ENCODE assay signal across 8 mouse cellular contexts in genomic region chr5:134455914-134456423, GRCm38 (mm10). TPM values are rescaled to one million over a fixed set of nuclear protein-coding genes. Genes with fewer than 3 reads are reported as not detected.
DNase-seq lines count a peak whose midpoint lies in the region; ATAC-seq lines count a peak whose summit lies in the region.

No protein-coding gene starts in this region.

- H3K27me3 ChIP-seq in heart, embryonic 14.5 days (ENCODE audit: control insufficient read depth, insufficient read depth, low read length), result no peaks in the 10 kb centered on the region
- H3K27me3 ChIP-seq in kidney, embryonic 16.5 days (ENCODE audit: insufficient read depth, low read length), result no peaks in the 10 kb centered on the region

- H3K36me3 ChIP-seq in heart, embryonic 14.5 days (ENCODE audit: control insufficient read depth, insufficient read depth, low read length), result peaks cover 10% of the 10 kb centered on the region; the same call in 1 of the 2 replicates
- H3K36me3 ChIP-seq in kidney, embryonic 16.5 days (ENCODE audit: insufficient read depth, low read length), result peaks cover 11% of the 10 kb centered on the region; the same call in 1 of the 2 replicates

- under 1% methylated on average over 17 of the region's 17 CpGs for WGBS in heart, embryonic 14.5 days
- WGBS in kidney, embryonic 16.5 days, result under 1% methylated on average over 17 of the region's 17 CpGs

- DNase-seq in A20 (ENCODE audit: low read depth, low spot score) (peak; percentile 76), NIH3T3 (ENCODE audit: low read depth) (peak; percentile 73)
- peak; percentile 21 to 48 for DNase-seq in cerebellum, postnatal 4 days (ENCODE audit: low spot score in 2 of 2)
- DNase-seq in lung, postnatal 10 days, result peak; percentile 70
- peak; percentile 84 for DNase-seq in retina, postnatal 1 day

- H3K4me1 ChIP-seq in heart, embryonic 14.5 days (ENCODE audit: control insufficient read depth in 2 of 2, insufficient read depth in 2 of 2, low read length in 2 of 2), result peaks cover 10 to 23% of the 10 kb centered on the region in 2 experiments
- peaks cover 13% of the 10 kb centered on the region for H3K4me1 ChIP-seq in kidney, embryonic 16.5 days (ENCODE audit: insufficient read depth, low read length)

- no peaks in the 10 kb centered on the region for H3K9me3 ChIP-seq in heart, embryonic 14.5 days (ENCODE audit: control insufficient read depth, low read length)
- peaks cover 9% of the 10 kb centered on the region for H3K9me3 ChIP-seq in kidney, embryonic 16.5 days (ENCODE audit: low read length)

- peak overlapping the region; percentile 84 for H3K4me2 ChIP-seq in heart, embryonic 14.5 days (ENCODE audit: low read length)
- peak overlapping the region; percentile 92 for H3K4me2 ChIP-seq in kidney, embryonic 16.5 days (replicated peaks; ENCODE audit: low read depth, low read length)

- peak overlapping the region; percentile 70 to 91 for H3K4me3 ChIP-seq in heart, embryonic 14.5 days (ENCODE audit: control insufficient read depth in 1 of 2, insufficient read depth in 1 of 2, low read depth in 1 of 2, low read length in 2 of 2)
- H3K4me3 ChIP-seq in kidney, embryonic 16.5 days (ENCODE audit: low read length), result peak overlapping the region; percentile 84

- peak; percentile 44; the same call in 1 of the 2 replicates for ATAC-seq in heart, embryonic 14.5 days (ENCODE audit: insufficient number of reproducible peaks, insufficient read depth, low FRiP score, low read depth)
- peak; percentile 53 for ATAC-seq in kidney, embryonic 16.5 days (ENCODE audit: low FRiP score, low TSS enrichment)
- no peak; the same call in 1 of the 2 replicates for ATAC-seq in frontal cortex, adult (ENCODE audit: low TSS enrichment)

- peak overlapping the region; percentile 93 for H3K9ac ChIP-seq in heart, embryonic 14.5 days (ENCODE audit: low read length)
- peak overlapping the region; percentile 97 for H3K9ac ChIP-seq in kidney, embryonic 16.5 days (replicated peaks; ENCODE audit: low read length)

- H3K27ac ChIP-seq in heart, embryonic 14.5 days (replicated peaks in 1 of 2; ENCODE audit: control insufficient read depth in 1 of 2, insufficient read depth in 1 of 2, low read depth in 2 of 2, low read length in 2 of 2), result peak overlapping the region; percentile 78 to 89
- H3K27ac ChIP-seq in kidney, embryonic 16.5 days (ENCODE audit: low read length), result peak overlapping the region; percentile 92

RNA-seq across cellular contexts. Expression of gene Gtf2ird1, which starts 0.5 kb away (rescaled TPM):
- polyA plus RNA-seq in heart, embryonic 14.5 days (2014; fragmentation: Nextera tagmentation; extraction: Ambion mirVana), result 53.9 and 55.0 TPM in 2 replicates
- polyA plus RNA-seq in kidney, embryonic 16.5 days (2015; fragmentation: Nextera tagmentation; extraction: Ambion mirVana), result 73.8 and 76.9 TPM in 2 replicates
